Mouse (Mus musculus) T-helper 2 cell (primary cell): Measurements from ENCODE around the gene Trpc4ap.

Experiments used
- in situ Hi-C: fragments of 300-600 bp; cut with MboI, MseI; formaldehyde crosslinking; loops from one replicate; pipeline ENCODE4 v1.15.1; 2025; ENCODE audit warnings: high pct_unique_total_duplicates

The Trpc4ap gene

GRCm38 (mm10) chr2:155640656-155641055 is 51.5 kb downstream of the Trpc4ap start:
- in situ Hi-C loops, result no loop called here

GRCm38 (mm10) chr2:155637411-155637810 is 54.8 kb downstream of the Trpc4ap start:
- in situ Hi-C loops, result no loop called here

- in situ Hi-C loops, result no loop called here
These were observed 55.3 kb downstream of the Trpc4ap start for GRCm38 (mm10) chr2:155636881-155637280.

GRCm38 (mm10) chr2:155635961-155636360 is 56.2 kb downstream of the Trpc4ap start:
- in situ Hi-C loops, result no loop called here

- in situ Hi-C loops, result no loop called here
These were observed 57.6 kb downstream of the Trpc4ap start for GRCm38 (mm10) chr2:155634562-155634961.

- in situ Hi-C loops, result no loop called here
These were observed 58.5 kb downstream of the Trpc4ap start for GRCm38 (mm10) chr2:155633731-155634130.

- in situ Hi-C loops, result no loop called here
These were observed 59.1 kb downstream of the Trpc4ap start for GRCm38 (mm10) chr2:155633121-155633520.

- in situ Hi-C loops, result no loop called here
These were observed 59.8 kb downstream of the Trpc4ap start for GRCm38 (mm10) chr2:155632138-155632936.

GRCm38 (mm10) chr2:155630590-155631416 is 61.4 kb downstream of the Trpc4ap start:
- in situ Hi-C loops, result no loop called here

GRCm38 (mm10) chr2:155630153-155630552 is 62.0 kb downstream of the Trpc4ap start:
- in situ Hi-C loops, result no loop called here

GRCm38 (mm10) chr2:155629231-155629661 is 62.9 kb downstream of the Trpc4ap start:
- in situ Hi-C loops, result no loop called here

GRCm38 (mm10) chr2:155628519-155628918 is 63.7 kb downstream of the Trpc4ap start:
- in situ Hi-C loops, result no loop called here

- in situ Hi-C loops, result no loop called here
These were observed 64.1 kb downstream of the Trpc4ap start for GRCm38 (mm10) chr2:155628112-155628511.

GRCm38 (mm10) chr2:155627030-155627738 is 65.0 kb downstream of the Trpc4ap start:
- in situ Hi-C loops, result no loop called here

GRCm38 (mm10) chr2:155626277-155626676 is 65.9 kb downstream of the Trpc4ap start:
- in situ Hi-C loops, result no loop called here

GRCm38 (mm10) chr2:155624730-155625129 is 67.5 kb downstream of the Trpc4ap start:
- in situ Hi-C loops, result no loop called here

GRCm38 (mm10) chr2:155623996-155624395 is 68.2 kb downstream of the Trpc4ap start:
- in situ Hi-C loops, result no loop called here

GRCm38 (mm10) chr2:155622606-155623005 is 69.6 kb downstream of the Trpc4ap start:
- in situ Hi-C loops, result no loop called here

- in situ Hi-C loops, result loop anchor here (5.0 kb wide), 1 partner anchor 108 kb away; no protein-coding TSS in a partner anchor
These were observed 72.4 kb downstream of the Trpc4ap start for GRCm38 (mm10) chr2:155619817-155620216.

GRCm38 (mm10) chr2:155616971-155617370 is 75.2 kb downstream of the Trpc4ap start:
- in situ Hi-C loops, result loop anchor here (5.0 kb wide), 1 partner anchor 105 kb away; no protein-coding TSS in a partner anchor

GRCm38 (mm10) chr2:155613953-155614352 is 78.2 kb downstream of the Trpc4ap start:
- in situ Hi-C loops, result no loop called here

- in situ Hi-C loops, result no loop called here
These were observed 78.8 kb downstream of the Trpc4ap start for GRCm38 (mm10) chr2:155613326-155613755.
